Mouse (Mus musculus): Measurements from ENCODE around the gene Gm49368.
A peak's percentile ranks its signal among the peaks of the same experiment; 100 is the strongest.

Gm49368 gene

DNA sequence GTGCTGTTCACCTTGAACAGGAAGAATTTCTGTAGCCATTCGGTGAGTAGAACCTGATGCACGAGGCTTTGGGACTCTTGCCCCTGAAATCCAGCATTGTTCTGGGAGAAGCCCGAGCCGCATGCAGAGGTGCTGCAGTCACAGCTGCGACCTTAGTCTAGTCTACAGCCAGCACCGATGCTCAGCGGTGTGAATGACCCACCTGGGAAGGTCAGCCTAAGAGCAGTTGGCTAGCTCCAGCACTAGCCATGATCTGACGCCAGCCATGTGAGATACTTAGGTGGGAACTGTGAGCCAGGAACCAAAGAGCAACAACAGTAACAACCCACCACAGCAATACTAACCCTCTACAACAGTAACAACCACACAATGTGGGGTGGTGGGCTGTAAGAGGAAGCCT lies 4.6 kb upstream of the Gm49368 start:
- no peak for DNase-seq

DNA sequence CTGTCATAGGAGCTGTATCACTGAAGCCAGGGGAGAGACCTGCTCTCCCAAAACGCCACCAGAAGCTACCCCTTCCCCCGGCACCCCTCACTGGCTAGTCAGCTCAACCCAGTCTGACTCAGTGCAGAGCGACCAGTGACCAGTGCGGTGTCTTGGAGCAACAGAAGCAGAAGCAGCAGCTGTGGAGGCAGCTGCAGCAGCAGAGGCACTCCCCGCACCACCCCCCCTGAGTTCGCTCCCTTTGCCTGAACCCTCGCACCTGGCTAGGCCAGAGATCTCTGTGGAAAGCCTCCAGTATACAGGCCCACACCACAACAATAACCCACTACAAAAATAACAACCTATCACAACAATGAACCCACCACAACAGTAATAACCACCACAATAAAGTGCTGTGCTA lies 3.9 kb upstream of the Gm49368 start:
- peak; percentile 15 for DNase-seq

DNA sequence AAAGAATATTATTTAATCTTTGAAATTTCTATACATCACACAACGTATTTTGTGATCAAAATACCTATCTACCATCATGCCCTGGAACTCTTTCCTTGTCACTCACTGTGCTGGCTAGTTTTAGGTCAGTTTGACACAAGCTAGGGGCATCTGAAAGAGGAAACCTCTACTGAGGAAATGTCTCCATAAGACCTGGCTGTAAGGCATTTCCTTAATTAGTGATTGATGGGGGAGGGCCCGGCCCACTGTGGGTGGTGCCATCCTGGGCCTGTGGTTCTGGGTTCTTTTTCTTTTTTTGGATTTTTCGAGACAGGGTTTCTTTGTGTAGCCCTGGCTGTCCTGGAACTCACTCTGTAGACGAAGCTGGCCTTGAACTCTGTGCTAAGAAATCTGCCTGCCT lies 3.4 kb upstream of the Gm49368 start:
- peak; percentile 28 for DNase-seq

DNA sequence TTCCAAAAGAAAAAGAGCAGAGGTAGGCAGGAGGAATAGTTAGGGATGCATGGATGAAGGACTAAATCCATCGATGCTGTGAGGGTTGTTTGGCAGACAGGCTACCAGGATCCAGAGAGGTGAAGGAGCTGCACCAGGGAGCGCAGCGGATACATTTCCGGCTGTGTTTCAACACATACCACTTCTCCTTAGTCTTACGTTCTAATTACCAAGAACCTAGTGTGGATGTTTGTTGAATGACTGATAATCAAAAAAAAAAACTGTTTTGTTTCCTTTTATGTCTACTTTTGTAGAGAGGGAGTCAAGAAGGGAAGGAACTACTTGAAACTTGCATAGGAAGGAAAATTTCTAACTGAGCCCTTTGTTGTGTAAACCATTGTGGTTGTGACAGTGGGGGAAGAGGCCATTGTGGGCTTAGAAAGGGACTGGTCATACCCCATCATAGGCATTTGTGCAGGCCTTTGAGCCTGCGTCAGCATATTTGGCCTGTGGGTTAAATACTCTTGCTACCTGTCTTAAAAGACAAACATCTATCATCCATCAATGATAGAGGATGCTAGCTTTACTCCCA lies 813 bp downstream of the Gm49368 start:
- peak; percentile 34 for DNase-seq

DNA sequence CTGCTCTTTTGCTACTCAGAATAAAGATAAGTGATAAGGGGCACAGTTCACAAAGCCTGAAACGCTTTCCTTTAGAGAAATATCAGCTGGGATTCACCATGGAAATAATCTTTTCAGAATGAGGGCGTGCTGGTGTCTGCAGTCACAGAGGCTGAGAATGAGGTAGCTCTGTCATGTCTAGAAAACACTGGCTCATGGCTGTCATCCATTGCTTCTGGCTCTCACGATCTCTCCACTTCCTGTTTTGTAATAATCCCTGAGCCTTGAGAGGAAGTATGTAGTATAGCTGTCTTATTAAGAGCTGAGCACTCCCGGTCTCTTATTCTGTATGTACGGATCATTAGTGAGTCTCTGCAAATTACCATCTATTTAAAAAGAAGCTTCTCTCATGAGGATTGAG lies 3.1 kb downstream of the Gm49368 start:
- DNase-seq, result peak; percentile 44

DNA sequence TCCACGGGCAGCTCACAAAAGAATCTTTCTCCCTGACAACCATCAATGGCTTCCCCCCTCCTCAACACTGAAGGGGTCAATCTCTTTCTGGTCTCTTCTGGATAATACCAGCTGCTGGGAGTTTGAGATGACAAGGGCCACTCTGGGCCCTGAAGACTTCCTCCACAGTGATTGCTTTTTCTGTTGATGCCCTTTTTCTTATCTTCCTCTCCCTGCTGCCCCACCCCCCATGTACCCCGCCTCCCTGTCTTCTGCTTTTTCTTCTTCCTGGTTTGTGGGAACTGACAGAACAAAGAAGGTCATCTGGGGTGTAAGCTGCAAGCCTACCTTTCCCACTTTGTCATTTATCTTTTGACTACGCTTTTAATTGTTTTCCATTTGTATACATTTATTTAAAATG lies 5.4 kb downstream of the Gm49368 start:
- DNase-seq, result peak; percentile 51

DNA sequence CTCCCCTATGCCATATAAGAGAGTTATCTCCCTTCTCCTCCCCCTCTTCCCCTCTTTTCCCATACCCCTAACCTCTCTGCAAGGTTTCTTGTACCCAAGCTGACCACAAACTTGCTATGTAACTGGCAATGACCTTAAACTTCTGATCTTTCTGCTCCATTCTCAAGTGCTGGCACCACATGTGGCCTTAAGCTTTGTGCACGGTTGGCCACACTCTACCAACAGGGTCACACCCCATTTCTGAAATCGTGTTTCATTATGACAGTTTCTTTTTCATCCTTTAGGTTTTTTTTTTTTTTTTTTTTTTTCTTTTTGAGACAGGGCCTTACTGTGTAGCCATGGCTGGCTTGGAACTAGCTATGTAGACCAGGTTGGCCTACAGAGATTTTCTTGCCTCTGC lies 7.4 kb downstream of the Gm49368 start:
- DNase-seq, result no peak

DNA sequence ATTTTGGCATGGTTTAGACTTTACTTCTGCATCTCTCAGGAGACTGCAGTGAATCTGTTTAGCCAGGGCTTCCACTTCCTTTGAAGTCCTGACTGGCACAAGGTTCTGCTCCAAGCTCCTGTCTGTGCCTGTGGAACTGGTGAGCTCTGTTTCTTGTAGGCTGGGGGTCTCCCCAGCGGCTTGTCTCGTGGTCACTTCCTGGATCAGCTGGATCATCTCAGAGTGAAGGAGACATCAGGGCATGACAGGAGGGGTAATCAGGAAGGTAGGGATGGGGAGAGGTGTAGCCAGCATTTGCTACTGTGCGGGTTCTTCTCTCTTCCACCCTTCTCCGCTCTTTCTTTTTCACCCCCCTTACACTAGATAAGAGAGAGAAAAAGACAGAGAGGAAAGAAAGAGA lies 9.3 kb downstream of the Gm49368 start:
- no peak for DNase-seq

DNA sequence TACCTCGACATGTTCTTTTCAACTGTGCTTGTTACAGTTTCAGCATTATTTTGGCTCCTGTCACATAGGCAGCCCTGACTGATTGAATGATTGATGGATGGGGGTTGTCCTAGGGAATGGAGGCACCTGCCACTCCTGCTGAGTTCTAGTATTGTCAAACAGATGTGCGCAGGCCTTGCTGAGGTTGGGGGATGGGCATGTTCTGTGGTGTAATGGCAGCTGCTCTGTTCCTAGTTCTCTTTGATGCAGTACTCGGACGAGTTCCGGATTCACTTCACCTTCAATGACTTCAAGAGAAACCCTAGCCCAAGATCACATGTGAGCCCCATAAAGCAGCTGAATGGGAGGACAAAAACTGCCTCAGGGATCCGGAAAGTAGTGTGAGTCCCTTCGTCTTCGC lies 17.5 kb downstream of the Gm49368 start:
- DNase-seq, result no peak

DNA sequence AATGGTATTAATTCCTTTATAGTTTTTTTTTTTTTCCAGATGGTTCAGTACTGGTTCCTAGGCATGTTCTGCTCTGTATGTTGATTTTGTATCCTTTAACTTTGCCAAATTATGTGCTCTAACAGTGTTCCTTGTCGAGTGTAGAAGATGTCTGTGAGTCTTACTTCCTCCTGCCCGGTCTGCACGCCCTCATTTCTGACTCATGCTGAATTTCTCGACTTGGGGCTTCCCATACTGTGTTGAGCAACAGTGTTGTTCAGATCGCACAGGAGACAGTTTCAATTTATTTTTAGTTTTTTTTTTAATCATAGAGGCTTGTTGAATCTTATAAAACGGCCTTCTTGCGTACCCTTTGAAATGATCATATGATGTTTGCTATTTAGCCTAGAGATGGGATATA lies 26.7 kb downstream of the Gm49368 start:
- DNase-seq, result peak; percentile 30

DNA sequence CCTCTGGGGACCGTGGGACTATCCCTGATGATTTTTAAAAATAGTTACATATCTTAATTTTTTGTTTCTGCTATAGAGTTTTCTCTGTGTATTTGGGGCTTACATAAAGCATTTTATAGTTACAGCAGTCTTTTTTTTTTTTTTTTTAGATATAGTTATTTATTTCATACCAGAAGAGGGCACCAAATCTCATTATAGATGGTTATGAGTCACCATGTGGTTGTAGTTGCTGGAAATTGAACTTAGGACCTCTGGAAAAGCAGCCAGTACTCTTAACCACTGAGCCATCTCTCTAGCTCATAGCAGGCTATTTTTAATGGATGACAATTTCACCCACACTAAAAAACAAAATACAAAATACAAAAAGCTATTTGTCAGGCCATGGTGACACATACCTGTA lies 35.7 kb downstream of the Gm49368 start:
- no peak for DNase-seq

DNA sequence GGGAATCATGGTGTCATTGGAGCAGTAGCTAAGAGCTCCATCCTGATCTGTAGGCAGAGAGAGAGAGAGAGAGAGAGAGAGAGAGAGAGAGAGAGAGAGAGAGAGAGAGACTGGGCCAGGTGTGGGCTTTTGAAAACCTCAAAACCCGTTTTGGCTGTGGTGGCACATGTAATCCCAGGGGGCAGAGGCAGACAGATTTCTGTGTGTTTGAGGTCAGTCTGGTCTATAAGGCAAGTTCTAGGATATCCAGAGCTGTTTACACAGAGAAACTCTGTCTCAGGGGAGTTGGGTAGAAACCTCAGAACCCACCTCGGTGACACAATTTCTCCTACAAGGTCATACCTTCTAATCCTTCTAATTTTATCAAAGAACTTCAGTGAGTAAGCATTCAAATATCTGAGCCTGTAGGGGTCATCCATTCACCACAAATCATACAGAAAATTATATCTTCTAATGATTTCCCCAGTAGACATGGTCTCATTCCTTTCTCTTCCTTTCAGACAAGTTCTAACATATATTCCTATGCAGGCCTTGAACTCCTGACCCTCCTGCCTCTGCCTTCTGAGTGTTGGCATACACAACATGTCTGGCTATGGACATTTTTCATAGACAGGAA lies 38.4 kb downstream of the Gm49368 start:
- no peak for DNase-seq

DNA sequence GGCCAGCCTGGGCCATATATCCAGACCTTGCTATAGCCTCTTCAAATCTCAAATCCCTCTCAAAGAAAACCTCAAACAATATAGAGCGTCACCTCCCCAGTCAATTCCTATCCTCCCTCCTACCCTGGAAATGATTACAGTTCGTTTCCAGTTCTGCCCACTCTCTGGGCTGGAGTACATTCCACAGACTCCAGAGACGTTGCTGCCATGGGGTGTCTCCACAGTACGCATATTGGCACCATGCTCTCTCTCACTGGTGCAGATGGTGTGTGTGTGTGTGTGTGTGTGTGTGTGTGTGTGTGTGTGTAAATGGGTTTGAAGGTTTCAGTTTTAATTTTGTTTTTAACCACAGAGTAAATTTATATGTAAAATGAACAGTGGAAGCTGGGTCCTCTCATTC lies 42.8 kb downstream of the Gm49368 start:
- no peak for DNase-seq

DNA sequence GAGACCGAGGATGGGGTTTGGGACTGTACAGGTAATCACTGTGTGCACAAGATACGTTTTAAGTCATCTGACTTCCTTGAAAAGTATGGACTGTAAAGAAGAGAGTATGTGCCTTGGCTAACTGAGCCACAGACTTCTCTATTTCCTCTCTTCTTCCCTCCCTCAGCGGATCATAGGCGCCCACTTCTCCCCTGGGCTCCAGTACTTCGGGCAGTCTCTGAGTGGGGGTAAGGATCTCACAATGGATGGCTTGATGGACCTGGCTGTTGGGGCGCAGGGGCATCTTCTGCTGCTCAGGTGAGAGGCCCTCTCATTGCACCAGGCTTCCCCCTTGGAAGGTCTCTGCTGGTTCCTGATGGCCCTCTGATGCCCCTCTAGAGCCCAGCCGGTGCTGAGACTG lies 45.0 kb downstream of the Gm49368 start:
- DNase-seq, result no peak

DNA sequence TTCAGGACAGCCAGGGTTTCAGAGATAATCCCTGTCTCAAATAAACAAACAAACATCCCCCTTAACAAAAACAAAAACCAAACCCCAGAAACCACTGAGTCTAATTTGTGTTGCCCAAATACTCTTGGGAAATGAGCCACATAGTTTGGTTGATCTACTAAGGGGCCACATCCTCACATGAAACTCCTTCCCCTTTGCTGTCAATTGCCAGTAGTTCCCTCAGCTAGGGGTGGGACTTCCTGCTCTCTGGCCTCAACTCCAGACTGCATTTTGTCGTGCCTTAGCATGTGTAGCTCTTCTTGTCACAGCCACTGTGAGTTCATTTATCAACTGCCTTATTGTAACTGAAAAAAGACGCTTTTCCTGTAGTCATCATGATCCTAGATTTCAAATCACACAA lies 47.8 kb downstream of the Gm49368 start:
- DNase-seq, result no peak

DNA sequence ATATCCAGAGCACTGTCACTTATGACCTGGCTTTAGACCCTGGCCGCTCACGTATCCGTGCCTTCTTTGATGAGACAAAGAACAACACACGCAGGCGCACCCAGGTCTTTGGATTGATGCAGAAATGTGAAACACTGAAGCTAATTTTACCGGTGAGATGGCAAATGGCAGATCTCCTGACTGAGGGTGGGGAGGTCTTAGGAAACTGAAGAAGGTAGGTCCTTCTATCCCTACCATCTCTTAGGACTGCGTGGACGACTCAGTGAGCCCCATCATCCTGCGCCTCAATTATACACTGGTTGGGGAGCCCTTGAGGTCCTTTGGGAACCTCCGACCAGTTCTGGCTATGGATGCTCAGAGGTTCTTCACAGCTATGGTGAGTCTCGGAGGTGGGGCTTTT lies 49.6 kb downstream of the Gm49368 start:
- DNase-seq, result no peak

DNA sequence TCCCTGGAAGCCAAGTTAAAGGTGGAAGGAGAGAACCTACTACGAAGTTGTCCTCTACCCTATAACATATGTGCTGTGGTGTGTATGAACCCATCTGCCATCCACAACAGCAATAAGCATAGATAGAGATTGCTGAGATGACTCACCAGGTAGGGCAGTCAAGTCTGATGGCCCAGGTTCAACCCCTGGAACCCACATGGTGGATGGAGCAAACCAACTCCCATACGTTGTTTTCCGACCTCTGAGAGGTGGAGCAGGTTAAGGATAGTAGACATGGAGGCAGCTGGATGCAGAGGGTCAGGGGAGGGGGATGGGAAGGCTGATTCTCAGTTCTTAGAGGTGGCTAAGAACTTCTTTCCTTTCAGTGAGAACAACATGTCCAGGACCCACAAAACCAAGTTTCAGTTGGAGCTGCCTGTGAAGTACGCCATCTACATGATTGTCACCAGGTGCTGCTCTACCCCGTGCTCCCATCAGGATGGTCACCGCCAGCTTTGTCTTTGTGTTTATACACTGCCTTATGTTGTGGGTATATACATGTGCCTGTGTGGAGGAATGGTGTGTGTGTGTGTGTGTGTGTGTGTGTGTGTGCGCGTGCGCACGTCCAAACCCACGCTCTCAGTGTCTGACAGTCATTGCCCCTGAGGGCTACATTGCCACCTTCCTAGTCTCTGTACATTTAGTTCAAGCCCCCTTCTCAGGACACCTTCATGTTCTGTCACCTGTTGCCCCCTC lies 52.1 kb downstream of the Gm49368 start:
- no peak for DNase-seq

DNA sequence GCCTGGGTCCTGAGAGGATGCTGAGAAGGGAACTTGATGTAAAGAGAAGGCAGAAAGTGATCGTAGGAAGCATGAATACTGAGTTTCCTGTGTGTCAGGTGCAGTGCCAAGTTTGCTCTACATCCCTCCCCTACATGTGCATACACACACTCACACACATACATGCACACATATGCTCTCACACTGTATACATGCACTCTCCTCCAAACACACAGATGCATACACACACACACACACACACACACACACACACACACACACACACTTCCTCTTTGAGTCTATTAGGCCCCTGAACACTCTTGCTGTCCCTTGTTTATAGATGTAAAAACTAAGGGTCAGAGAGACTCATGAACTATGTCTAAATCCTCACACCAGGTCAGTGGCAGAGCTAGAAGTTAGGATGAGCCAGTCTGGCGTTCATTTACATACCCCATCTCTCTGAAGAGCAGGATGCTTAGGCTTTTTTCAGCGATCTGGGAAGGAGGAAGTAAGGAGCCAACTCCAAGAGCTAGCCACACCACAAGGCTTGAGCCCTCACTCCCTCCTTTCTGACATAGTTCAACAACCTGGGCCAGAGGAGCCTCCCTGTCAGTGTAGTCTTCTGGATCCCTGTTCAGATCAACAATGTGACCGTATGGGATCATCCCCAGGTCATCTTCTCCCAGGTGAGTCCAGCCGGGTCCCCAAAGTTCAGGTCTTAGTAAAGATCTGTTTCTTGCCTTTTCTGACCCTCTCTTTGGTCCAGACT lies 52.9 kb downstream of the Gm49368 start:
- no peak for DNase-seq

DNA sequence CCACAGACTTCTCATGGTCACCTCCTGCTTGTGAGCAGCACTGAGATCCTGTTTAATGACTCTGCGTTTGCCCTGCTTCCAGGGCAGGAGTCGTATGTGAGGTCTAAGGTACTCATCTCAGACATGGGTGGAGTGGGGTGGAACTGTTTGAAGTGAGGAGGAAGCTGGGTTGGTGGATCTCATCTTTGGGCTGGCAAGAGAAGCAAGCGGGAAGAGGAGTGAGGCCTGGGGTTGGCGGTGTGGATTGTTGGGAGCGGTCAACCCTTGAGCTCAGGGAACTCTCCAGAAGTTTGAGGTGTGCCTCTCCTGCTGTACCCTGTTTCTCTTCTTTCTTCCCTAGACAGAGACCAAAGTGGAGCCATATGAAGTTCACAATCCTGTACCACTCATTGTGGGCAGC lies 53.9 kb downstream of the Gm49368 start:
- no peak for DNase-seq

DNA sequence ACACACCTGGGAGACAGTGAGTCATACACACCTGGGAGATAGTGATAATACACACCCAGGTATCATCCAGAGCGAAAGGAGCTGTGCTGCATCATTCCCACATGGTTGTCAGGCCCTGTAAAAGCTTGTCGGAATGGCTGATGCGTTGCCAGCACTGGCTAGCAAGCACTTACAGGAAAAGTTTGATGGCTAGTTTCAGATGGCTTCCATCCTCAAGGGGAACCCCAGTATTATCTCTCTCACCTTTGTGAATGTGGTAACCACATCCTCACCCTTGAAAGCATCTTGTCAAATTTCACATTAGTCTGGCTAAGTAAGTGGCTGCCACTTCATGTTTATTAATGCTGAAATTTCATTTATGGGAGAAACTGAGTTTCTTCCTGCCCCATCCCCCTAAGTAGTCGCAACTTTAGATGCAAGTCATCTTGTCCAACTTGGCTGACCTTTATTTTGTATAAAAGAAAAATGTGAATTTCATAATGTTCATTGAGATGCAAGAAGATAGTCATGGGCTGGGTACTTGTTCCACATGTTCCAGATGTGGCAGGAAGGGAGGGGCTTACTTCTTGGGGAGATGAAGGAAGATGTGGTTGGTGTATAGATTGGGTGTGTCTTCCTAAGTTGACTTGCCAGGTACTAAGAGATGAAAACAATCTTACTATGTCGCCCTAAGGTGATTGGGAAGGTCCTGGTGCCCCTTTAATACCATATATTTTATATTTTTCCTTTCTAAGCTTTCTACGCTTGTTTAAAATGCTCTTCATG lies 57.4 kb downstream of the Gm49368 start:
- no peak for DNase-seq

DNA sequence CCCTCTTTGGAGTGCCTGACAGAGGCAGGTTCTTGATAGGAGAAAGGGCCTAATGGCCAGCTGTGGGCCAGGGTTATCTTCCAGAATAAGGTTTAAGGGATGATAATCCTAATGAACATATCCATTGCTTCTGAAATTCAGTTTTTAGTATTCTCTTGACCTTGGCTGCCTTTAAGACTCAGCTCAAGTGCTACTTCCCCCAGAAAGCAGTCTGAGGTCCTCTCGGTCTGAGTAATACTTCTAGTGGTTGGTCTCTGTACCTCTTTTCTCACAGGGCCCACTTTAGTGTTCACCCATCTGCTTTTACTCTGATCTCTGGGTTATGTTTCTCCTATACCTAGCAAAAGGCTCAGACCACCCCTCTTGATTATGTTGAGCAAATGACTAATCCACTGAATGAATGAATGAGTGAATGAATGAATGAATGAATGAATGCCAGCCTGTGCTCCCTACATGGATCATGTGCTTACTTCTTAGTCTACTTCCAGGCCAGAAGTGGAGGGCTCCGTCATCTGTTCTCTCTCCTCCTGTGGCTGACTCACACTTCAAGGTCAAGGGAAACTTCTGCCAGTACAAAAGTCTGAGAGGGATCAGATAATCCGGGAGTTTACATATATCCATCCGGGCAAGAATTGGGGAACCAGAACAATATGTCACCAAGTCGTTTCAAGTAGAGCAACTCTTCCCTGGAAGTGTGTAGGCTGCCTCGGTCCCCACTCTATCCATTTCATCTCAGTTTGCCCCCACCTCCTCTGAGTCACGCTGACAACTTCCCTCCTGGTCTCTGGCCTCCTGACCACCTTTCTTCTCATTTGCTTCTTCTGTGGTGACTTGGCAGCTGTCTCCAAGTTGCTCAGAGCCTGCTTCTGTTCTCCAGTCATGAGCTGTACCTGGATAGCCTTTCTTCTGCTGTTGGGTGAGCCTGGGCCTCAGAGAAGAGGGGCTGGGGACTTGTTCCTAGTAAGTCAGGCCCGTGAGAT lies 66.5 kb downstream of the Gm49368 start, which contains the start of gene Itgax:
Itgax (plus strand) TSS at position 807 of the 980 bp plus-strand sequence.
- DNase-seq, result peak; percentile 50

DNA sequence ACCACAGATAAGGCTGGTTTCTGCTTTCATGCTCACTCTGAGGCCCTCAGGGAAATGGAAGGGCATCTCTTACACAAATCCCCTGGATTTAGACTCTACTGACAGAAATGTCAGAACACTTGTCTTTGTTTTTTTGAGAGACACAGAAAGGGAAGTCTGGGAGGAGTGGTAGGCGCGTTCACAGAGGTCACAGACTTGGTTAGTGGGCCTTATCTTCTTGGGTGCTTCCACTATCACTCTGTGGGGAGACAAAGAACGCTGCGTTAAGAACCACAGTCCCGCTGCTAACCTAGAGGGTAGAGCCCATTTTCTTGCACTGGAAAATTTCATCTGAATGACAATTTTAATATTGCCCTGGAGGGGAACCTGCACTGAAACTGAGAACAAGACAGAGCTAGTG lies 69.7 kb downstream of the Gm49368 start:
- peak; percentile 35 for DNase-seq
